ENCODE assay signal across 11 mouse cellular contexts in genomic region chr1:88847333-88848091, GRCm38 (mm10).
DNase-seq lines count a peak whose midpoint lies in the region; ATAC-seq lines count a peak whose summit lies in the region.
"Had no signal": no experiment of that assay in that cellular context is flagged by ENCODE, and none has a peak within 500 bp of the region (broad histone marks: within the 10 kb centered on the region; RNA-seq: fewer than 3 reads in every experiment).

No protein-coding gene starts in this region.

- no peaks in the 10 kb centered on the region for H3K9me3 ChIP-seq in kidney, embryonic 15.5 days (replicated peaks)
- 0 out of 2 replicates have a peak, but pooled peaks cover 3% of the 10 kb centered on the region for H3K9me3 ChIP-seq in forebrain, embryonic 11.5 days (ENCODE audit: control insufficient read depth, low read length)
- no peaks in the 10 kb centered on the region for H3K9me3 ChIP-seq in limb, embryonic 11.5 days (ENCODE audit: control insufficient read depth, low read length)
- no peaks in the 10 kb centered on the region for H3K9me3 ChIP-seq in neural tube, embryonic 14.5 days (ENCODE audit: control insufficient read depth, low read length)

- H3K27me3 ChIP-seq in kidney, embryonic 15.5 days = no peaks in the 10 kb centered on the region
- no peaks in the 10 kb centered on the region for H3K27me3 ChIP-seq in forebrain, embryonic 11.5 days (ENCODE audit: control insufficient read depth, insufficient read depth, low read length)
- H3K27me3 ChIP-seq in limb, embryonic 11.5 days (ENCODE audit: control insufficient read depth, insufficient read depth, low read length) = no peaks in the 10 kb centered on the region
- H3K27me3 ChIP-seq in neural tube, embryonic 14.5 days (ENCODE audit: control insufficient read depth, insufficient read depth, low read length) = no peaks in the 10 kb centered on the region

- DNase-seq in kidney, adult 18-20 months = no peak
- DNase-seq in forebrain, embryonic 11.5 days (ENCODE audit: low spot score) = no peak
- DNase-seq in limb, embryonic 11.5 days (ENCODE audit: low spot score) = peak; percentile 45
- no peak for DNase-seq in spleen, adult 18-20 months
- no peak for DNase-seq in layer of hippocampus, adult 18-20 months (ENCODE audit: low spot score in 2 of 2)
- DNase-seq in adipocyte (ENCODE audit: low spot score) = no peak
- DNase-seq: kidney, postnatal 10 days had no signal

- H3K4me2 ChIP-seq in kidney, embryonic 15.5 days = peak overlapping the region; percentile 17
- no peak overlapping the region for H3K4me2 ChIP-seq in forebrain, embryonic 11.5 days (ENCODE audit: low read depth, low read length, severe bottlenecking)
- no peak overlapping the region for H3K4me2 ChIP-seq in limb, embryonic 11.5 days (ENCODE audit: low read depth, severe bottlenecking)
- H3K4me2 ChIP-seq in neural tube, embryonic 14.5 days (ENCODE audit: low read depth, low read length) = 0 out of 2 replicates have a peak overlapping the region, but pooled peaks have one; percentile 17

- H3K9ac ChIP-seq in kidney, embryonic 15.5 days = no peak overlapping the region
- H3K9ac ChIP-seq in forebrain, embryonic 11.5 days (ENCODE audit: low read length) = no peak overlapping the region
- no peak overlapping the region for H3K9ac ChIP-seq in limb, embryonic 11.5 days (ENCODE audit: low read length)
- H3K9ac ChIP-seq in neural tube, embryonic 14.5 days (replicated peaks; ENCODE audit: low read depth, low read length) = no peak overlapping the region; the same call in 1 of the 2 replicates
- H3K9ac ChIP-seq: liver, embryonic 14.5 days had no signal

- 8% methylated on average over 16 of the region's 16 CpGs for WGBS in kidney, embryonic 15.5 days
- 45% methylated on average over 16 of the region's 16 CpGs for WGBS in forebrain, embryonic 11.5 days
- WGBS in limb, embryonic 11.5 days = 42% methylated on average over 16 of the region's 16 CpGs
- 10% methylated on average over 16 of the region's 16 CpGs for WGBS in neural tube, embryonic 14.5 days

- peak overlapping the region; percentile 72 for H3K27ac ChIP-seq in kidney, embryonic 15.5 days
- peak overlapping the region; percentile 42; the same call in 1 of the 2 replicates for H3K27ac ChIP-seq in forebrain, embryonic 11.5 days (ENCODE audit: low read depth, low read length)
- H3K27ac ChIP-seq in limb, embryonic 11.5 days (replicated peaks; ENCODE audit: low read depth, low read length) = no peak overlapping the region
- peak overlapping the region; percentile 66 for H3K27ac ChIP-seq in neural tube, embryonic 14.5 days (ENCODE audit: low read depth, low read length)
- H3K27ac ChIP-seq: liver, embryonic 14.5 days had no signal

- peaks cover 27% of the 10 kb centered on the region for H3K4me1 ChIP-seq in kidney, embryonic 15.5 days
- peaks cover 2% of the 10 kb centered on the region; the same call in 1 of the 2 replicates for H3K4me1 ChIP-seq in forebrain, embryonic 11.5 days (replicated peaks; ENCODE audit: control insufficient read depth, insufficient read depth, low read length)
- H3K4me1 ChIP-seq in limb, embryonic 11.5 days (ENCODE audit: control insufficient read depth, insufficient read depth, low read length) = no peaks in the 10 kb centered on the region
- peaks cover 18% of the 10 kb centered on the region; the same call in 1 of the 2 replicates for H3K4me1 ChIP-seq in neural tube, embryonic 14.5 days (ENCODE audit: control insufficient read depth, insufficient read depth, low read length)

- no peaks in the 10 kb centered on the region for H3K36me3 ChIP-seq in kidney, embryonic 15.5 days
- H3K36me3 ChIP-seq in forebrain, embryonic 11.5 days (ENCODE audit: control insufficient read depth, insufficient read depth, low read length) = no peaks in the 10 kb centered on the region
- H3K36me3 ChIP-seq in limb, embryonic 11.5 days (ENCODE audit: control insufficient read depth, insufficient read depth, low read length) = no peaks in the 10 kb centered on the region
- H3K36me3 ChIP-seq in neural tube, embryonic 14.5 days (ENCODE audit: control insufficient read depth, insufficient read depth, low read length) = no peaks in the 10 kb centered on the region

- H3K4me3 ChIP-seq in kidney, embryonic 15.5 days (replicated peaks) = no peak overlapping the region
- no peak overlapping the region for H3K4me3 ChIP-seq in forebrain, embryonic 11.5 days (ENCODE audit: low read depth, low read length)
- no peak overlapping the region for H3K4me3 ChIP-seq in limb, embryonic 11.5 days (ENCODE audit: low read depth, low read length)
- H3K4me3 ChIP-seq in neural tube, embryonic 14.5 days (ENCODE audit: low read depth, low read length) = no peak overlapping the region
- H3K4me3 ChIP-seq: myocyte had no signal

- peak; percentile 83 for ATAC-seq in kidney, embryonic 15.5 days (replicated peaks; ENCODE audit: low FRiP score)
- 0 out of 2 replicates have a peak, but pooled peaks have one; percentile 39 for ATAC-seq in forebrain, embryonic 11.5 days (replicated peaks; ENCODE audit: low FRiP score)
- ATAC-seq in limb, embryonic 11.5 days (ENCODE audit: insufficient number of reproducible peaks, low FRiP score, low TSS enrichment, low read depth) = 0 out of 2 replicates have a peak, but pooled peaks have one; percentile 26
- peak; percentile 89 for ATAC-seq in neural tube, embryonic 14.5 days (ENCODE audit: low read depth)

Comparison
In these comparisons a context has a peak if more than half of its experiments do, and no peak if none do; other contexts are left out.
1. ATAC-seq: peak in every context shown above with its lines; median percentile 89 in neural tube, embryonic 14.5 days; 83 in kidney, embryonic 15.5 days; 39 in forebrain, embryonic 11.5 days; 26 in limb, embryonic 11.5 days.
2. H3K4me2 ChIP-seq: peak in kidney, embryonic 15.5 days (single experiment) and neural tube, embryonic 14.5 days (single experiment); none in forebrain, embryonic 11.5 days (single experiment) and limb, embryonic 11.5 days (single experiment).